Mouse (Mus musculus) kidney, adult 2 months (tissue): Measurements from ENCODE around the gene Taf8. TPM values are rescaled to one million over a fixed set of nuclear protein-coding genes. Genes with fewer than 3 reads are reported as not detected.

Experiments used
- DNase-seq: peaks from one replicate; pipeline ENCODE4 v3.0.0; 2021
- H3K27ac ChIP-seq: fragments of 200-500 bp; 2 replicates; pipeline ENCODE4 v1.5.1; 2012; ENCODE audit warnings: low read depth, low read length, control low read depth, inconsistent platforms; ENCODE audit not compliant: insufficient read depth
- H3K27me3 ChIP-seq: fragments of 200-500 bp; replicated peaks from 2 replicates; pipeline ENCODE4 v1.6.1; 2012; ENCODE audit warnings: mild to moderate bottlenecking, moderate library complexity, low read length, inconsistent platforms; ENCODE audit not compliant: control insufficient read depth, insufficient read depth
- H3K36me3 ChIP-seq: fragments of 200-500 bp; 2 replicates; pipeline ENCODE4 v1.6.1; 2012; ENCODE audit warnings: mild to moderate bottlenecking, moderate library complexity, low read length, inconsistent platforms; ENCODE audit not compliant: control insufficient read depth, insufficient read depth
- H3K4me1 ChIP-seq: fragments of 200-500 bp; 2 replicates; pipeline ENCODE4 v1.6.1; 2011; ENCODE audit warnings: low read length; ENCODE audit not compliant: control insufficient read depth, insufficient read depth
- H3K4me3 ChIP-seq: fragments of 200-500 bp; 2 replicates; pipeline ENCODE4 v1.5.1; 2011; ENCODE audit warnings: mild to moderate bottlenecking, low read depth, low read length, control low read depth; ENCODE audit not compliant: insufficient read depth
- CTCF ChIP-seq: fragments of 200-500 bp; conservative IDR thresholded peaks from 2 replicates; pipeline ENCODE4 v1.5.1; 2011; ENCODE audit warnings: low read depth, mild to moderate bottlenecking, control low read depth, low read length, moderate library complexity, mixed read lengths; ENCODE audit not compliant: insufficient read depth, insufficient read length
- POLR2A ChIP-seq: fragments of 200-500 bp; IDR thresholded peaks from one replicate; pipeline ENCODE4 v1.6.1; 2011; ENCODE audit warnings: low read depth, low read length, control low read depth
- WGBS: fragments of 180-500 bp; shearing (Covaris S2); methylation state at CpG from one replicate; pipeline ENCODE4 v1.1.7; 2018; 5-methylcytosine and 5-hydroxymethylcytosine counted together
- polyA plus RNA-seq: library from polyadenylated mRNA; depleted of rRNA; stranded (reverse); fragments of >200 nt; gene quantifications from 2 replicates; pipeline ENCODE4 v1.2.3, GENCODE M21; 2012; rRNA removed

The Taf8 gene
- polyA plus RNA-seq, 1 experiment: 22.9 TPM

GRCm38 (mm10) chr17:47436907-47437547 is 65.1 kb downstream of the Taf8 start, which contains the start of gene 1700001C19Rik:
TSS of gene 1700001C19Rik (minus strand) at chr17:47437376.
- no peaks in the 10 kb centered on the region; the same call in 1 of the 2 replicates for H3K4me1 ChIP-seq
- no peak for TF ChIP-seq CTCF
- no peak for TF ChIP-seq POLR2A
- 16% methylated on average over 25 of the region's 25 CpGs for WGBS
- no peak for DNase-seq
- peak within 1 kb of the TSS; percentile 56 for H3K4me3 ChIP-seq
- H3K27ac ChIP-seq: peak within 1 kb of the TSS; percentile 90
- no peaks in the 10 kb centered on the region for H3K36me3 ChIP-seq
- no peaks in the 10 kb centered on the region for H3K27me3 ChIP-seq

- 2% methylated on average over 45 of the region's 45 CpGs for WGBS
- peak within 1 kb of the TSS; percentile 90 for H3K27ac ChIP-seq
- no peaks in the 10 kb centered on the region for H3K36me3 ChIP-seq
- DNase-seq: peak; percentile 85
- H3K27me3 ChIP-seq: no peaks in the 10 kb centered on the region
- peak within 1 kb of the TSS; percentile 56 for H3K4me3 ChIP-seq
- no peaks in the 10 kb centered on the region; the same call in 1 of the 2 replicates for H3K4me1 ChIP-seq
- TF ChIP-seq CTCF (no peak), POLR2A (no peak)
These were observed 65.8 kb downstream of the Taf8 start, which contains the start of gene AI661453 for GRCm38 (mm10) chr17:47436156-47436906. TSS of gene AI661453 (plus strand) at chr17:47436615.

Other genes with a start within 250 kb of the Taf8 start
- gene Mrps10, start 133.4 kb downstream of the Taf8 start, polyA plus RNA-seq: 28.5 and 30.8 TPM in 2 replicates
- gene Guca1b, start 116.9 kb downstream of the Taf8 start, polyA plus RNA-seq: 0.91 and 0.95 TPM in 2 replicates
- gene Guca1a, start 101.7 kb downstream of the Taf8 start, polyA plus RNA-seq: 0.91 and 1.4 TPM in 2 replicates
- 7.9 and 9.7 TPM in 2 replicates for gene AI661453, start 65.7 kb downstream of the Taf8 start, polyA plus RNA-seq
- 0.09 and 0.23 TPM in 2 replicates for gene 1700001C19Rik, start 64.9 kb downstream of the Taf8 start, polyA plus RNA-seq
- gene Ccnd3, start 2.8 kb upstream of the Taf8 start, polyA plus RNA-seq: 148 and 152 TPM in 2 replicates
- 7.9 and 8.3 TPM in 2 replicates for gene Bysl, start 109.2 kb upstream of the Taf8 start, polyA plus RNA-seq
- 22.8 and 25.3 TPM in 2 replicates for gene Med20, start 109.3 kb upstream of the Taf8 start, polyA plus RNA-seq
- 0.45 and 0.64 TPM in 2 replicates for gene Gm20517, start 109.3 kb upstream of the Taf8 start, polyA plus RNA-seq
- 5.1 and 5.3 TPM in 2 replicates for gene Usp49, start 128.4 kb upstream of the Taf8 start, polyA plus RNA-seq
- gene Tomm6, start 186.1 kb upstream of the Taf8 start, polyA plus RNA-seq: 103 and 153 TPM in 2 replicates
- gene Frs3, start 186.7 kb upstream of the Taf8 start, polyA plus RNA-seq: 28.9 and 39.5 TPM in 2 replicates
- gene Gm21981, start 192.2 kb upstream of the Taf8 start, polyA plus RNA-seq: 1.1 and 2.1 TPM in 2 replicates
- gene Prickle4, start 192.4 kb upstream of the Taf8 start, polyA plus RNA-seq: 7.0 and 9.0 TPM in 2 replicates
- gene Pgc, start 224.6 kb upstream of the Taf8 start, polyA plus RNA-seq: 0.29 and 1.0 TPM in 2 replicates
- 35.0 and 36.4 TPM in 2 replicates for gene Tfeb, start 234.7 kb upstream of the Taf8 start, polyA plus RNA-seq